Mouse (Mus musculus) bone marrow macrophage, adult 2 months (primary cell): ENCODE measurements around the gene Mxra7. TPM values are rescaled to one million over a fixed set of nuclear protein-coding genes. Genes with fewer than 3 reads are reported as not detected.
"Not testable (repeated sequence)": the region's sequence is repeated elsewhere in the genome, so short reads cannot be mapped to it uniquely, and the experiment has no call there.

Experiments
- H3K27ac ChIP-seq: 2 replicates; pipeline ENCODE4 v1.5.1; 2012; ENCODE audit warnings: low read depth, low read length; ENCODE audit not compliant: insufficient read depth
- H3K4me1 ChIP-seq: 2 replicates; pipeline ENCODE4 v1.6.1; 2012; ENCODE audit warnings: low read length; ENCODE audit not compliant: control insufficient read depth, insufficient read depth
- H3K4me3 ChIP-seq: 2 replicates; pipeline ENCODE4 v1.5.1; 2012; ENCODE audit warnings: mild to moderate bottlenecking, low read length, moderate library complexity; ENCODE audit not compliant: insufficient read depth
- CTCF ChIP-seq: IDR thresholded peaks from 2 replicates; pipeline ENCODE4 v1.5.1; 2012; ENCODE audit warnings: low read depth, mild to moderate bottlenecking, low read length, moderate library complexity
- POLR2A ChIP-seq: IDR thresholded peaks from 2 replicates; pipeline ENCODE4 v1.6.1; 2012; ENCODE audit warnings: mild to moderate bottlenecking, low read depth, low read length, borderline replicate concordance
- polyA plus RNA-seq: library from polyadenylated mRNA; stranded (reverse); fragments of >200 nt; gene quantifications from 2 replicates; pipeline ENCODE4 v1.2.4, GENCODE M21; 2012; ENCODE audit not compliant: missing spikeins, insufficient read depth, insufficient read length

The Mxra7 gene
- polyA plus RNA-seq, 1 experiment: 0.72 TPM

GRCm38 (mm10) chr11:116836283-116836682 is 8.4 kb upstream of the Mxra7 start:
- Histone ChIP-seq H3K4me3 (no peak overlapping the region), H3K27ac (no peak overlapping the region), H3K4me1 (peaks cover 27% of the 10 kb centered on the region)
- TF ChIP-seq POLR2A: no peak
- TF ChIP-seq CTCF: no peak

GRCm38 (mm10) chr11:116834954-116835353 is 7.1 kb upstream of the Mxra7 start:
- TF ChIP-seq POLR2A (no peak), CTCF (no peak)
- H3K27ac ChIP-seq: no peak overlapping the region
- no peak overlapping the region for H3K4me3 ChIP-seq
- peaks cover 15% of the 10 kb centered on the region for H3K4me1 ChIP-seq

- TF ChIP-seq CTCF (no peak), POLR2A (no peak)
- Histone ChIP-seq H3K4me3 (no peak overlapping the region), H3K27ac (no peak overlapping the region), H3K4me1 (peaks cover 19% of the 10 kb centered on the region)
Observed at GRCm38 (mm10) chr11:116832172-116832685, 4.4 kb upstream of the Mxra7 start.

GRCm38 (mm10) chr11:116826550-116827504 is 1.0 kb downstream of the Mxra7 start:
- Histone ChIP-seq H3K4me1 (peaks cover 4% of the 10 kb centered on the region), H3K4me3 (no peak overlapping the region), H3K27ac (no peak overlapping the region)
- no peak for TF ChIP-seq CTCF
- no peak for TF ChIP-seq POLR2A

- peaks cover 18% of the 10 kb centered on the region for H3K4me1 ChIP-seq
Observed at GRCm38 (mm10) chr11:116825230-116825629, 2.6 kb downstream of the Mxra7 start.

GRCm38 (mm10) chr11:116823885-116824284 is 4.0 kb downstream of the Mxra7 start:
- not testable (repeated sequence) for H3K4me3 ChIP-seq, H3K27ac ChIP-seq
- peaks cover 18% of the 10 kb centered on the region for H3K4me1 ChIP-seq

More at GRCm38 (mm10) chr11:116825230-116825629, 2.6 kb downstream of the Mxra7 start:
- Histone ChIP-seq H3K27ac (no peak overlapping the region), H3K4me3 (no peak overlapping the region)
- TF ChIP-seq POLR2A: no peak
- TF ChIP-seq CTCF: no peak

GRCm38 (mm10) chr11:116823255-116823654 is 4.6 kb downstream of the Mxra7 start:
- Histone ChIP-seq H3K27ac (no peak overlapping the region), H3K4me1 (peaks cover 16% of the 10 kb centered on the region), H3K4me3 (no peak overlapping the region)
- TF ChIP-seq CTCF (no peak), POLR2A (no peak)

- peaks cover 14% of the 10 kb centered on the region for H3K4me1 ChIP-seq
- TF ChIP-seq POLR2A: no peak
- no peak for TF ChIP-seq CTCF
- H3K27ac ChIP-seq: no peak overlapping the region
- H3K4me3 ChIP-seq: no peak overlapping the region
Observed at GRCm38 (mm10) chr11:116822626-116823025, 5.2 kb downstream of the Mxra7 start.

GRCm38 (mm10) chr11:116822215-116822614 is 5.6 kb downstream of the Mxra7 start:
- Histone ChIP-seq H3K4me1 (peaks cover 14% of the 10 kb centered on the region), H3K27ac (no peak overlapping the region), H3K4me3 (no peak overlapping the region)
- TF ChIP-seq POLR2A: no peak
- no peak for TF ChIP-seq CTCF

GRCm38 (mm10) chr11:116821057-116821940 is 6.5 kb downstream of the Mxra7 start:
- H3K4me3 ChIP-seq: no peak overlapping the region
- H3K4me1 ChIP-seq: peaks cover 14% of the 10 kb centered on the region
- H3K27ac ChIP-seq: no peak overlapping the region
- TF ChIP-seq POLR2A (no peak), CTCF (no peak)
